Mouse (Mus musculus) testis, adult 2 months (tissue): Measurements from ENCODE around the gene Spaca4. TPM values are rescaled to one million over a fixed set of nuclear protein-coding genes. Genes with fewer than 3 reads are reported as not detected.
A peak's percentile ranks its signal among the peaks of the same experiment; 100 is the strongest.

Source experiments
- H3K27ac ChIP-seq: fragments of 200-500 bp; 2 replicates; pipeline ENCODE4 v1.5.1; 2012; ENCODE audit warnings: low read depth, low read length; ENCODE audit not compliant: control insufficient read depth, insufficient read depth
- H3K27me3 ChIP-seq: fragments of 200-500 bp; 2 replicates; pipeline ENCODE4 v1.6.1; 2012; ENCODE audit warnings: mild to moderate bottlenecking, low read length, moderate library complexity; ENCODE audit not compliant: control insufficient read depth, insufficient read depth
- H3K36me3 ChIP-seq: fragments of 200-500 bp; 2 replicates; pipeline ENCODE4 v1.6.1; 2012; ENCODE audit warnings: mild to moderate bottlenecking, low read length; ENCODE audit not compliant: control insufficient read depth, insufficient read depth
- H3K4me1 ChIP-seq: fragments of 200-500 bp; 2 replicates; pipeline ENCODE4 v1.6.1; 2012; ENCODE audit warnings: low read length; ENCODE audit not compliant: control insufficient read depth, insufficient read depth
- H3K4me3 ChIP-seq: fragments of 200-500 bp; 2 replicates; pipeline ENCODE4 v1.5.1; 2012; ENCODE audit warnings: low read depth, mild to moderate bottlenecking, low read length, moderate library complexity, mixed read lengths; ENCODE audit not compliant: control insufficient read depth
- CTCF ChIP-seq: fragments of 200-500 bp; IDR thresholded peaks from 2 replicates; pipeline ENCODE4 v1.5.1; 2012; ENCODE audit warnings: low read depth, mild to moderate bottlenecking, inconsistent platforms, low read length, moderate library complexity; ENCODE audit not compliant: control insufficient read depth, insufficient read depth, insufficient replicate concordance
- POLR2A ChIP-seq: fragments of 200-500 bp; IDR thresholded peaks from 2 replicates; pipeline ENCODE4 v1.6.1; 2012; ENCODE audit warnings: low read depth, mild to moderate bottlenecking, inconsistent platforms, low read length, moderate library complexity; ENCODE audit not compliant: control insufficient read depth
- polyA plus RNA-seq: library from polyadenylated mRNA; depleted of rRNA; stranded (reverse); fragments of >200 nt; gene quantifications from 2 replicates; pipeline ENCODE4 v1.2.3, GENCODE M21; 2012

The Spaca4 gene
- polyA plus RNA-seq, 1 experiment: 614 TPM

GRCm38 (mm10) chr7:45704046-45704559, 21.5 kb downstream of the Spaca4 start:
- H3K4me1 ChIP-seq: peaks cover 64% of the 10 kb centered on the region
- no peaks in the 10 kb centered on the region for H3K36me3 ChIP-seq
- peak overlapping the region; percentile 93 for H3K27ac ChIP-seq
- no peaks in the 10 kb centered on the region; the same call in 1 of the 2 replicates for H3K27me3 ChIP-seq
- H3K4me3 ChIP-seq: peak overlapping the region; percentile 87
- TF ChIP-seq CTCF (no peak), POLR2A (no peak; the same call in 1 of the 2 replicates)

GRCm38 (mm10) chr7:45703521-45704033, 22.0 kb downstream of the Spaca4 start:
- TF ChIP-seq POLR2A (no peak), CTCF (no peak)
- Histone ChIP-seq H3K36me3 (no peaks in the 10 kb centered on the region), H3K27me3 (no peaks in the 10 kb centered on the region; the same call in 1 of the 2 replicates), H3K4me1 (peaks cover 59% of the 10 kb centered on the region), H3K27ac (peak overlapping the region; percentile 93), H3K4me3 (no peak overlapping the region)

GRCm38 (mm10) chr7:45702809-45703520, 22.6 kb downstream of the Spaca4 start:
- no peaks in the 10 kb centered on the region; the same call in 1 of the 2 replicates for H3K27me3 ChIP-seq
- H3K27ac ChIP-seq: no peak overlapping the region
- H3K36me3 ChIP-seq: no peaks in the 10 kb centered on the region
- H3K4me1 ChIP-seq: peaks cover 53% of the 10 kb centered on the region
- no peak for TF ChIP-seq POLR2A
- no peak for TF ChIP-seq CTCF
- H3K4me3 ChIP-seq: no peak overlapping the region

- H3K4me1 ChIP-seq: peaks cover 47% of the 10 kb centered on the region
- no peaks in the 10 kb centered on the region; the same call in 1 of the 2 replicates for H3K27me3 ChIP-seq
- H3K4me3 ChIP-seq: no peak overlapping the region
- no peaks in the 10 kb centered on the region for H3K36me3 ChIP-seq
- no peak overlapping the region for H3K27ac ChIP-seq
- TF ChIP-seq POLR2A: no peak
Measured at GRCm38 (mm10) chr7:45702316-45702715, 23.3 kb downstream of the Spaca4 start.

- Histone ChIP-seq H3K4me1 (peaks cover 41% of the 10 kb centered on the region), H3K36me3 (no peaks in the 10 kb centered on the region), H3K4me3 (no peak overlapping the region), H3K27me3 (no peaks in the 10 kb centered on the region; the same call in 1 of the 2 replicates), H3K27ac (no peak overlapping the region)
- no peak for TF ChIP-seq POLR2A
- no peak for TF ChIP-seq CTCF
Measured at GRCm38 (mm10) chr7:45701607-45702006, 24.0 kb downstream of the Spaca4 start.

- Histone ChIP-seq H3K4me3 (no peak overlapping the region; the same call in 1 of the 2 replicates), H3K27ac (no peak overlapping the region), H3K4me1 (peaks cover 37% of the 10 kb centered on the region)
Measured at GRCm38 (mm10) chr7:45701072-45701471, 24.5 kb downstream of the Spaca4 start.

GRCm38 (mm10) chr7:45700301-45701015, 25.2 kb downstream of the Spaca4 start:
- Histone ChIP-seq H3K4me1 (peaks cover 32% of the 10 kb centered on the region), H3K27ac (no peak overlapping the region), H3K36me3 (no peaks in the 10 kb centered on the region), H3K4me3 (peak overlapping the region; percentile 42), H3K27me3 (no peaks in the 10 kb centered on the region; the same call in 1 of the 2 replicates)
- no peak for TF ChIP-seq CTCF
- TF ChIP-seq POLR2A: no peak

More at GRCm38 (mm10) chr7:45701072-45701471, 24.5 kb downstream of the Spaca4 start:
- Histone ChIP-seq H3K27me3 (no peaks in the 10 kb centered on the region; the same call in 1 of the 2 replicates), H3K36me3 (no peaks in the 10 kb centered on the region)
- TF ChIP-seq CTCF (no peak), POLR2A (no peak)
